Comparison of ENCODE assay signal across 8 mouse cellular contexts in genomic region chr7:127874812-127875626, GRCm38 (mm10). TPM values are rescaled to one million over a fixed set of nuclear protein-coding genes. Genes with fewer than 3 reads are reported as not detected.
DNase-seq lines count a peak whose midpoint lies in the region; ATAC-seq and TF ChIP-seq lines count a peak whose summit lies in the region.
"Had no signal": no experiment of that assay in that cellular context is flagged by ENCODE, and none has a peak within 500 bp of the region (broad histone marks: within the 10 kb centered on the region; RNA-seq: fewer than 3 reads in every experiment).

No protein-coding gene starts in this region.

- peak overlapping the region; percentile 98 for H3K9ac ChIP-seq in neural tube, embryonic 11.5 days (ENCODE audit: low read length)
- peak overlapping the region; percentile 97 for H3K9ac ChIP-seq in limb, embryonic 14.5 days (ENCODE audit: low read depth, low read length, severe bottlenecking)
- H3K9ac ChIP-seq in stomach, embryonic 16.5 days (ENCODE audit: low read length): peak overlapping the region; percentile 95

- peaks cover 18% of the 10 kb centered on the region for H3K36me3 ChIP-seq in neural tube, embryonic 11.5 days (ENCODE audit: control insufficient read depth, insufficient read depth, low read length)
- H3K36me3 ChIP-seq in limb, embryonic 14.5 days (ENCODE audit: control insufficient read depth, insufficient read depth, low read length): peaks cover 24% of the 10 kb centered on the region
- H3K36me3 ChIP-seq in stomach, embryonic 16.5 days (ENCODE audit: control insufficient read depth, insufficient read depth, low read length): peaks cover 16% of the 10 kb centered on the region

- peak overlapping the region; percentile 67 for H3K4me2 ChIP-seq in neural tube, embryonic 11.5 days (ENCODE audit: low read depth)
- peak overlapping the region; percentile 74 for H3K4me2 ChIP-seq in limb, embryonic 14.5 days (replicated peaks; ENCODE audit: low read depth, low read length, severe bottlenecking)
- H3K4me2 ChIP-seq in stomach, embryonic 16.5 days (ENCODE audit: low read depth, low read length): peak overlapping the region; percentile 85

- no peaks in the 10 kb centered on the region for H3K27me3 ChIP-seq in neural tube, embryonic 11.5 days (ENCODE audit: control insufficient read depth, insufficient read depth, low read length)
- H3K27me3 ChIP-seq in limb, embryonic 14.5 days (ENCODE audit: control insufficient read depth, insufficient read depth, low read length): no peaks in the 10 kb centered on the region
- H3K27me3 ChIP-seq in stomach, embryonic 16.5 days (ENCODE audit: control insufficient read depth, insufficient read depth, low read length): no peaks in the 10 kb centered on the region

- DNase-seq in neural tube, embryonic 11.5 days (ENCODE audit: low spot score): no peak
- DNase-seq in neural tube, embryonic 10.5 days (ENCODE audit: extremely low spot score, low spot score): no peak
- DNase-seq in limb, embryonic 14.5 days (ENCODE audit: low spot score): peak; percentile 9
- DNase-seq in adrenal gland, postnatal 25 days: no peak
- no peak for DNase-seq in adrenal gland, postnatal 14 days

- TF ChIP-seq POLR2A in limb, embryonic 14.5 days (IDR thresholded peaks at IDR 0.05; ENCODE audit: borderline replicate concordance, extremely low read depth, insufficient read depth, insufficient read length): no peak

- H3K9me3 ChIP-seq in neural tube, embryonic 11.5 days (ENCODE audit: control insufficient read depth, low read length): no peaks in the 10 kb centered on the region
- H3K9me3 ChIP-seq in limb, embryonic 14.5 days (ENCODE audit: control insufficient read depth, low read length): no peaks in the 10 kb centered on the region
- no peaks in the 10 kb centered on the region for H3K9me3 ChIP-seq in stomach, embryonic 16.5 days (replicated peaks; ENCODE audit: control insufficient read depth, low read length)

- H3K4me1 ChIP-seq in neural tube, embryonic 11.5 days (ENCODE audit: control insufficient read depth, insufficient read depth, low read length): peaks cover 16% of the 10 kb centered on the region
- peaks cover 14% of the 10 kb centered on the region for H3K4me1 ChIP-seq in limb, embryonic 14.5 days (ENCODE audit: control insufficient read depth, insufficient read depth, low read length)
- H3K4me1 ChIP-seq in stomach, embryonic 16.5 days (ENCODE audit: control insufficient read depth, insufficient read depth, low read length): peaks cover 17% of the 10 kb centered on the region

- 5% methylated on average over 20 of the region's 20 CpGs for WGBS in neural tube, embryonic 11.5 days
- WGBS in limb, embryonic 14.5 days: 3% methylated on average over 20 of the region's 20 CpGs
- 3% methylated on average over 20 of the region's 20 CpGs for WGBS in stomach, embryonic 16.5 days

- no peak for ATAC-seq in neural tube, embryonic 11.5 days (ENCODE audit: insufficient read depth, low FRiP score, low TSS enrichment)
- peak; percentile 41 for ATAC-seq in erythroid progenitor cell, adult 5-6 weeks (replicated peaks; ENCODE audit: low FRiP score, poor library complexity, severe bottlenecking)
- peak; percentile 17 for ATAC-seq in limb, embryonic 14.5 days (ENCODE audit: low FRiP score, low read depth)
- ATAC-seq in stomach, embryonic 16.5 days (ENCODE audit: insufficient read depth, low FRiP score): no peak

- peak overlapping the region; percentile 98 for H3K27ac ChIP-seq in neural tube, embryonic 11.5 days (ENCODE audit: low read depth, low read length)
- peak overlapping the region; percentile 99 for H3K27ac ChIP-seq in limb, embryonic 14.5 days (replicated peaks; ENCODE audit: low read depth, low read length)
- H3K27ac ChIP-seq in stomach, embryonic 16.5 days (ENCODE audit: low read length): peak overlapping the region; percentile 98

- H3K4me3 ChIP-seq in neural tube, embryonic 11.5 days (ENCODE audit: low read depth, low read length): peak overlapping the region; percentile 95
- peak overlapping the region; percentile 94 for H3K4me3 ChIP-seq in limb, embryonic 14.5 days (replicated peaks; ENCODE audit: low read length)
- peak overlapping the region; percentile 96 for H3K4me3 ChIP-seq in stomach, embryonic 16.5 days (replicated peaks; ENCODE audit: low read length)

RNA-seq across cellular contexts. Expression of gene Zfp646, which starts 1.0 kb away (rescaled TPM):
- 19.8 and 21.9 TPM in 2 replicates for polyA plus RNA-seq in neural tube, embryonic 11.5 days (2014; fragmentation: Nextera tagmentation; extraction: Ambion mirVana)
- total RNA-seq in erythroid progenitor cell, adult 5-6 weeks (2015; ENCODE audit: low replicate concordance): 18.0 and 31.4 TPM in 2 replicates
- 34.3 and 47.1 TPM in 2 replicates for total RNA-seq in erythroid progenitor cell, adult 5-6 weeks (2017; ENCODE audit: low replicate concordance)
- 19.1 and 20.1 TPM in 2 replicates for polyA plus RNA-seq in limb, embryonic 14.5 days (2012; rRNA removed)
- 12.4 and 15.3 TPM in 2 replicates for polyA plus RNA-seq in limb, embryonic 14.5 days (2014; fragmentation: Nextera tagmentation; extraction: Ambion mirVana)
- polyA plus RNA-seq in stomach, embryonic 16.5 days (2015; fragmentation: Nextera tagmentation; extraction: Ambion mirVana): 9.9 and 11.2 TPM in 2 replicates
- 41.2 and 42.2 TPM in 2 replicates for total RNA-seq in adrenal gland, postnatal 25 days (2021)
- 32.1 and 36.7 TPM in 2 replicates for total RNA-seq in adrenal gland, postnatal 14 days (2021)

RNA-seq across cellular contexts. Expression of gene Zfp668, which starts 1.6 kb away (rescaled TPM):
- polyA plus RNA-seq in neural tube, embryonic 11.5 days (2014; fragmentation: Nextera tagmentation; extraction: Ambion mirVana): 26.6 and 30.6 TPM in 2 replicates
- total RNA-seq in erythroid progenitor cell, adult 5-6 weeks (2015; ENCODE audit: low replicate concordance): 1.7 and 6.5 TPM in 2 replicates
- total RNA-seq in erythroid progenitor cell, adult 5-6 weeks (2017; ENCODE audit: low replicate concordance): 3.2 and 16.5 TPM in 2 replicates
- polyA plus RNA-seq in limb, embryonic 14.5 days (2012; rRNA removed): 11.0 and 14.9 TPM in 2 replicates
- 10.9 and 14.8 TPM in 2 replicates for polyA plus RNA-seq in limb, embryonic 14.5 days (2014; fragmentation: Nextera tagmentation; extraction: Ambion mirVana)
- polyA plus RNA-seq in stomach, embryonic 16.5 days (2015; fragmentation: Nextera tagmentation; extraction: Ambion mirVana): 11.5 and 11.9 TPM in 2 replicates
- total RNA-seq in adrenal gland, postnatal 25 days (2021): 9.3 and 11.3 TPM in 2 replicates
- 8.3 and 12.0 TPM in 2 replicates for total RNA-seq in adrenal gland, postnatal 14 days (2021)

RNA-seq across cellular contexts. Expression of gene Prss53, which starts 15.8 kb away (rescaled TPM):
- polyA plus RNA-seq in neural tube, embryonic 11.5 days (2014; fragmentation: Nextera tagmentation; extraction: Ambion mirVana): 0.46 and 0.61 TPM in 2 replicates
- not detected in 2 replicates for total RNA-seq in erythroid progenitor cell, adult 5-6 weeks (2015; ENCODE audit: low replicate concordance)
- 0.64 TPM in 1 of 2 replicates, not detected in the other for total RNA-seq in erythroid progenitor cell, adult 5-6 weeks (2017; ENCODE audit: low replicate concordance)
- 6.9 and 9.6 TPM in 2 replicates for polyA plus RNA-seq in limb, embryonic 14.5 days (2012; rRNA removed)
- polyA plus RNA-seq in limb, embryonic 14.5 days (2014; fragmentation: Nextera tagmentation; extraction: Ambion mirVana): 1.3 and 2.0 TPM in 2 replicates
- 1.7 and 1.8 TPM in 2 replicates for polyA plus RNA-seq in stomach, embryonic 16.5 days (2015; fragmentation: Nextera tagmentation; extraction: Ambion mirVana)
- 1.2 and 2.2 TPM in 2 replicates for total RNA-seq in adrenal gland, postnatal 25 days (2021)
- 0.70 and 0.94 TPM in 2 replicates for total RNA-seq in adrenal gland, postnatal 14 days (2021)

RNA-seq across cellular contexts. Expression of gene Gm21974, which starts 20.2 kb away (rescaled TPM):
- not detected in 2 replicates for polyA plus RNA-seq in neural tube, embryonic 11.5 days (2014; fragmentation: Nextera tagmentation; extraction: Ambion mirVana)
- not detected in 2 replicates for total RNA-seq in erythroid progenitor cell, adult 5-6 weeks (2015; ENCODE audit: low replicate concordance)
- not detected in 2 replicates for total RNA-seq in erythroid progenitor cell, adult 5-6 weeks (2017; ENCODE audit: low replicate concordance)
- polyA plus RNA-seq in limb, embryonic 14.5 days (2012; rRNA removed): not detected in 2 replicates
- not detected in 2 replicates for polyA plus RNA-seq in limb, embryonic 14.5 days (2014; fragmentation: Nextera tagmentation; extraction: Ambion mirVana)
- not detected in 2 replicates for polyA plus RNA-seq in stomach, embryonic 16.5 days (2015; fragmentation: Nextera tagmentation; extraction: Ambion mirVana)
- not detected in 2 replicates for total RNA-seq in adrenal gland, postnatal 25 days (2021)
- not detected in 2 replicates for total RNA-seq in adrenal gland, postnatal 14 days (2021)
- total RNA-seq: gastrocnemius, postnatal 10 days had no signal

RNA-seq across cellular contexts. Expression of gene Vkorc1, which starts 20.4 kb away (rescaled TPM):
- 53.9 and 59.6 TPM in 2 replicates for polyA plus RNA-seq in neural tube, embryonic 11.5 days (2014; fragmentation: Nextera tagmentation; extraction: Ambion mirVana)
- total RNA-seq in erythroid progenitor cell, adult 5-6 weeks (2015; ENCODE audit: low replicate concordance): 24.3 and 33.5 TPM in 2 replicates
- 2.1 and 5.9 TPM in 2 replicates for total RNA-seq in erythroid progenitor cell, adult 5-6 weeks (2017; ENCODE audit: low replicate concordance)
- 242 and 335 TPM in 2 replicates for polyA plus RNA-seq in limb, embryonic 14.5 days (2012; rRNA removed)
- polyA plus RNA-seq in limb, embryonic 14.5 days (2014; fragmentation: Nextera tagmentation; extraction: Ambion mirVana): 244 and 256 TPM in 2 replicates
- polyA plus RNA-seq in stomach, embryonic 16.5 days (2015; fragmentation: Nextera tagmentation; extraction: Ambion mirVana): 179 and 184 TPM in 2 replicates
- total RNA-seq in adrenal gland, postnatal 25 days (2021): 69.5 and 76.6 TPM in 2 replicates
- 60.7 and 92.8 TPM in 2 replicates for total RNA-seq in adrenal gland, postnatal 14 days (2021)

Comparison
In these comparisons a context has a peak if more than half of its experiments do, and no peak if none do; other contexts are left out.
1. ATAC-seq: peak in erythroid progenitor cell, adult 5-6 weeks (single experiment) and limb, embryonic 14.5 days (single experiment); none in neural tube, embryonic 11.5 days (single experiment) and stomach, embryonic 16.5 days (single experiment).
2. Peak in every context shown above with its lines, with median percentiles within 50 percentile points of each other: H3K27ac ChIP-seq, H3K4me2 ChIP-seq, H3K4me3 ChIP-seq and H3K9ac ChIP-seq.